Mouse (Mus musculus): ENCODE measurements around the gene Cpeb4. TPM values are rescaled to one million over a fixed set of nuclear protein-coding genes. Genes with fewer than 3 reads are reported as not detected.

The Cpeb4 gene
- polyA plus RNA-seq, 1 experiment from 2014 or later: 16.1 TPM

GRCm38 (mm10) chr11:31917769-31918168, 45.8 kb downstream of the Cpeb4 start:
- no peak overlapping the region for H3K4me3 ChIP-seq
- H3K9ac ChIP-seq: no peak overlapping the region
- no peaks in the 10 kb centered on the region for H3K4me1 ChIP-seq (replicated peaks)
- no peaks in the 10 kb centered on the region for H3K27me3 ChIP-seq
- 95% methylated on average over 1 of the region's 1 CpGs for WGBS
- peaks cover 14% of the 10 kb centered on the region for H3K36me3 ChIP-seq
- no peak for ATAC-seq (ENCODE audit: low FRiP score)
- H3K4me2 ChIP-seq: no peak overlapping the region
- H3K27ac ChIP-seq: no peak overlapping the region
- no peaks in the 10 kb centered on the region for H3K9me3 ChIP-seq

GRCm38 (mm10) chr11:31930051-31930450, 58.0 kb downstream of the Cpeb4 start:
- Histone ChIP-seq H3K4me3 (no peak overlapping the region), H3K27me3 (no peaks in the 10 kb centered on the region), H3K4me2 (no peak overlapping the region), H3K9ac (no peak overlapping the region), H3K9me3 (no peaks in the 10 kb centered on the region), H3K4me1 (replicated peaks) (no peaks in the 10 kb centered on the region), H3K27ac (no peak overlapping the region), H3K36me3 (peaks cover 71% of the 10 kb centered on the region)
- WGBS: 95% methylated on average over 10 of the region's 10 CpGs
- no peak for ATAC-seq (ENCODE audit: low FRiP score)

GRCm38 (mm10) chr11:31935652-31936051, 63.6 kb downstream of the Cpeb4 start:
- Histone ChIP-seq H3K27me3 (no peaks in the 10 kb centered on the region), H3K9me3 (no peaks in the 10 kb centered on the region), H3K4me1 (replicated peaks) (peaks cover 3% of the 10 kb centered on the region), H3K36me3 (peaks cover 25% of the 10 kb centered on the region), H3K4me3 (no peak overlapping the region), H3K4me2 (no peak overlapping the region), H3K27ac (no peak overlapping the region), H3K9ac (no peak overlapping the region)
- no peak for ATAC-seq (ENCODE audit: low FRiP score)
- WGBS: 64% methylated on average over 4 of the region's 4 CpGs

- Histone ChIP-seq H3K9me3 (no peaks in the 10 kb centered on the region), H3K4me1 (replicated peaks) (peaks cover 17% of the 10 kb centered on the region), H3K27ac (no peak overlapping the region), H3K27me3 (no peaks in the 10 kb centered on the region), H3K9ac (no peak overlapping the region), H3K4me3 (no peak overlapping the region), H3K4me2 (no peak overlapping the region), H3K36me3 (peaks cover 13% of the 10 kb centered on the region)
- 91% methylated on average over 10 of the region's 10 CpGs for WGBS
- ATAC-seq (ENCODE audit: low FRiP score): no peak
Measured at GRCm38 (mm10) chr11:31936910-31937525, 65.0 kb downstream of the Cpeb4 start.

- Histone ChIP-seq H3K27me3 (no peaks in the 10 kb centered on the region), H3K4me3 (no peak overlapping the region), H3K4me2 (peak overlapping the region; percentile 21; the same call in 1 of the 2 replicates), H3K9ac (peak overlapping the region; percentile 39), H3K4me1 (replicated peaks) (peaks cover 22% of the 10 kb centered on the region), H3K36me3 (no peaks in the 10 kb centered on the region), H3K27ac (peak overlapping the region; percentile 85), H3K9me3 (no peaks in the 10 kb centered on the region)
- 63% methylated on average over 13 of the region's 13 CpGs for WGBS
- ATAC-seq (ENCODE audit: low FRiP score): peak; percentile 89
Measured at GRCm38 (mm10) chr11:31940898-31941639, 69.1 kb downstream of the Cpeb4 start.

GRCm38 (mm10) chr11:31941640-31942638, 69.9 kb downstream of the Cpeb4 start:
- H3K9ac ChIP-seq: peak overlapping the region; percentile 24; the same call in 1 of the 2 replicates
- H3K27ac ChIP-seq: peak overlapping the region; percentile 85
- peak; percentile 67 for ATAC-seq (ENCODE audit: low FRiP score)
- no peaks in the 10 kb centered on the region for H3K36me3 ChIP-seq
- peaks cover 22% of the 10 kb centered on the region for H3K4me1 ChIP-seq (replicated peaks)
- no peaks in the 10 kb centered on the region for H3K9me3 ChIP-seq
- WGBS: 78% methylated on average over 4 of the region's 4 CpGs
- H3K4me3 ChIP-seq: no peak overlapping the region
- no peaks in the 10 kb centered on the region for H3K27me3 ChIP-seq
- no peak overlapping the region for H3K4me2 ChIP-seq

GRCm38 (mm10) chr11:31945471-31945870, 73.5 kb downstream of the Cpeb4 start:
- ATAC-seq (ENCODE audit: low FRiP score): no peak
- Histone ChIP-seq H3K4me1 (replicated peaks) (peaks cover 31% of the 10 kb centered on the region), H3K27ac (no peak overlapping the region), H3K9ac (no peak overlapping the region), H3K4me3 (no peak overlapping the region), H3K4me2 (no peak overlapping the region), H3K36me3 (no peaks in the 10 kb centered on the region), H3K9me3 (no peaks in the 10 kb centered on the region), H3K27me3 (no peaks in the 10 kb centered on the region)
- WGBS: 87% methylated on average over 3 of the region's 3 CpGs

- WGBS: 18% methylated on average over 15 of the region's 15 CpGs
- H3K4me3 ChIP-seq: peak overlapping the region; percentile 45
- no peaks in the 10 kb centered on the region for H3K36me3 ChIP-seq
- H3K27ac ChIP-seq: peak overlapping the region; percentile 23; the same call in 1 of the 2 replicates
- no peaks in the 10 kb centered on the region for H3K9me3 ChIP-seq
- no peaks in the 10 kb centered on the region for H3K27me3 ChIP-seq
- H3K9ac ChIP-seq: peak overlapping the region; percentile 70
- peak overlapping the region; percentile 60 for H3K4me2 ChIP-seq
- ATAC-seq (ENCODE audit: low FRiP score): peak; percentile 66
- H3K4me1 ChIP-seq (replicated peaks): peaks cover 10% of the 10 kb centered on the region
Measured at GRCm38 (mm10) chr11:31948462-31949330, 76.7 kb downstream of the Cpeb4 start.

- 1% methylated on average over 17 of the region's 17 CpGs for WGBS
- Histone ChIP-seq H3K27me3 (no peaks in the 10 kb centered on the region), H3K4me3 (peak overlapping the region; percentile 45), H3K27ac (peak overlapping the region; percentile 23; the same call in 1 of the 2 replicates), H3K9ac (peak overlapping the region; percentile 70), H3K36me3 (no peaks in the 10 kb centered on the region), H3K4me2 (peak overlapping the region; percentile 60), H3K4me1 (replicated peaks) (peaks cover 10% of the 10 kb centered on the region), H3K9me3 (no peaks in the 10 kb centered on the region)
- peak; percentile 90 for ATAC-seq (ENCODE audit: low FRiP score)
Measured at GRCm38 (mm10) chr11:31949331-31949785, 77.3 kb downstream of the Cpeb4 start.

- H3K27ac ChIP-seq: no peak overlapping the region
- H3K9ac ChIP-seq: no peak overlapping the region
- no peak overlapping the region for H3K4me2 ChIP-seq
- no peaks in the 10 kb centered on the region for H3K4me1 ChIP-seq (replicated peaks)
- no peaks in the 10 kb centered on the region for H3K27me3 ChIP-seq
- no peaks in the 10 kb centered on the region for H3K36me3 ChIP-seq
- no peak for ATAC-seq (ENCODE audit: low FRiP score)
- no peak overlapping the region for H3K4me3 ChIP-seq
- no peaks in the 10 kb centered on the region for H3K9me3 ChIP-seq
Measured at GRCm38 (mm10) chr11:31960071-31960470, 88.1 kb downstream of the Cpeb4 start.

GRCm38 (mm10) chr11:31963993-31964392, 92.0 kb downstream of the Cpeb4 start:
- Histone ChIP-seq H3K27ac (no peak overlapping the region), H3K9me3 (no peaks in the 10 kb centered on the region), H3K36me3 (no peaks in the 10 kb centered on the region), H3K4me1 (replicated peaks) (peaks cover 7% of the 10 kb centered on the region), H3K27me3 (no peaks in the 10 kb centered on the region), H3K4me2 (no peak overlapping the region), H3K9ac (no peak overlapping the region), H3K4me3 (no peak overlapping the region)
- no peak for ATAC-seq (ENCODE audit: low FRiP score)
- 82% methylated on average over 1 of the region's 1 CpGs for WGBS

Measured in hindbrain, embryonic 13.5 days (tissue).